Mouse (Mus musculus): ENCODE measurements around the gene Fundc2. TPM values are rescaled to one million over a fixed set of nuclear protein-coding genes. Genes with fewer than 3 reads are reported as not detected.

Fundc2 gene
- polyA plus RNA-seq (2015; fragmentation: Nextera tagmentation; extraction: Ambion mirVana) = 64.6 and 65.2 TPM in 2 replicates

DNA sequence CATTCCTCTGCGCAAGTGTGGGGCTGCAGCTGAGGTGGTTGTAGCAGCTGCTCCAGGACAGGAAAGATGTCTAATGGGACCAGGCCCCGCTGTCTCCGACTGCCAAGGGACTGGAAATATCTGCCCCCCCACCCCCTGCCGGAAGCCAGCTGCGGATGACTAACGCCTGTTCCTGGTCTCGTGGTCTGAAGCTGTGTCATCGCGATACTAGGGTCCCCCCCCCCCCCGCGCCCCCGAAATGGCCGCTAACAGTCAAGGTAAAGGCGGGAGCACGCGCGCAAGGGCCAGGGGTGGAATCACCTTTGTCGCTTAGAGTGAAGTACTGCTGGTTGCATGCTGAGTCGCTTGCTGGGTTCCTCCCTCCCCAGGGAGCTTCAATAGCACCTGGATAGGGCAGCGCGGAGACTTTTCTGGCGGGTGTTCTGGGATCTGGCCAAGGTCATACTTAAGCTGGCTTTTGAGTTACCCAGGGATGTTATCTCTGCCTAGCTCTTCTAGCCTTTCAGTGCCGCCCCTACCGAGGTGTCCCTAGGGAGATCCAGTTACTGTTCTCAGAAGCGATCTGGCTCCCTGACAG is at the start of gene Fundc2, which contains the start of gene F8:
TSS of gene Fundc2 (plus strand) at position 205 of the 577 bp plus-strand sequence.
TSS of gene F8 (minus strand) at position 421 of the 577 bp plus-strand sequence.
- 14% methylated on average over 22 of the region's 25 CpGs for WGBS
- ATAC-seq (ENCODE audit: insufficient number of reproducible peaks, low FRiP score, low TSS enrichment, low read depth) = peak; percentile 95
- Histone ChIP-seq H3K27me3 (no peaks in the 10 kb centered on the region), H3K9ac (peak within 1 kb of the TSS; percentile 31; the same call in 1 of the 2 replicates), H3K4me3 (replicated peaks) (peak within 1 kb of the TSS; percentile 56), H3K4me1 (no peaks in the 10 kb centered on the region), H3K4me2 (replicated peaks) (peak within 1 kb of the TSS; percentile 39), H3K9me3 (replicated peaks) (no peaks in the 10 kb centered on the region), H3K36me3 (no peaks in the 10 kb centered on the region), H3K27ac (replicated peaks) (0 out of 2 replicates have a peak within 1 kb of the TSS, but pooled peaks have one; percentile 51)

DNA sequence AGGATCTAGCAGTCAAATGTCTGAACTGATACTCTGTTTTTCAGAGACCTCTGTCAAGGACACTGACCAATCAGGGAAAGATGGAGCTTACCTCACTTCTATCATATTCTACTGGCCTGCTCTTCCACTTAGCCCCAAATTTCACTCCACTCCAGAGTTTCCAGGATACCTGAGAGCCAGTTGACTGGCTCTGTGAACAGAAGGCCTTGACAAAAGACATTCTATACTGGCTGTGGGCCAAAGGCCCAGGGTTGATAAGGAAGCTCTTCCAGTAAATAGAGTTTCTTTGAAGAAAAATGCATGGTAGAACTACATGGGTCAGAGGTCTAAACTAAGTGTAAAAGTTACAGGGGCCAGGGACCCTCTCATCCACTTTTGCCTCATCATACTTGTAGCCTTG is 12.0 kb upstream of the Fundc2 start:
- H3K4me3 ChIP-seq (replicated peaks) = no peak overlapping the region
- no peak overlapping the region for H3K27ac ChIP-seq (replicated peaks)
- no peaks in the 10 kb centered on the region for H3K36me3 ChIP-seq
- H3K27me3 ChIP-seq = no peaks in the 10 kb centered on the region
- no peak for ATAC-seq (ENCODE audit: insufficient number of reproducible peaks, low FRiP score, low TSS enrichment, low read depth)
- no peaks in the 10 kb centered on the region for H3K9me3 ChIP-seq (replicated peaks)
- no peak overlapping the region for H3K4me2 ChIP-seq (replicated peaks)
- H3K9ac ChIP-seq = no peak overlapping the region
- H3K4me1 ChIP-seq = no peaks in the 10 kb centered on the region

DNA sequence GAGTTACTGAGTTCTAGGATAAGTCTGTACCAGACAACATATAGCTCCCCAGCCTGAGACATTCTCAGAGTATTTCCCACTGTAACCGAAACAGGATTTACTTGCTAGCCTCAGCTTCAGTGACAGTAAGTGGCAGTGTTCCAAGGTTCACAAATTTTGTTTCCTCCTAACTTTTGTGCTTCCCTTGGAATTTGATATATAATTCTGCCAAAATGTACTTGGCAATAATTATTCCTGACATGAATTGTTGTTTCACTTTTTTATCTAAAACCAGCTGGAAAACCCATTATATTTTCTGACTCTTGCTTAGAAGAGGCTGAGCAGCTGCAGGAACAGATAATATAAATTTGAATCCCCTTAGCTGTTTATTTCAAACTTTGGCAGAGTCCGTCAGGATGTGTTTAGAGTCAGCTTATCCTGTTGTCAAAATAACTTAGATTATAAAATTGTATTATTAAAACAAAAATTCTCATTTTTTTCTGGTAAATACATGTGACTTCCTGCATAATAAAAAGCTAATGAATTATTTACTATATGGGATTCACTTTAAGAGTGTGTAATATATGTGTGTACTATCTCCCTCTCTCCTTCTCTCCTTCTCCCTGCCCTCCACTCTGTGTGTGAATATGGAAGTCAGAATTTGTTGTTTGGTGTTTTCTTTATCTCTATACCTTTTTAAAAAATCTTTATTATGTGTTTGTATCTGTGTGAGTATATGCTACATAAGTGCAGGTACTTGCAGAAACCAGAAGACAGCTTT is 9.4 kb upstream of the Fundc2 start:
- H3K27ac ChIP-seq (replicated peaks) = no peak overlapping the region
- ATAC-seq (ENCODE audit: insufficient number of reproducible peaks, low FRiP score, low TSS enrichment, low read depth) = no peak
- no peaks in the 10 kb centered on the region for H3K4me1 ChIP-seq
- H3K9ac ChIP-seq = no peak overlapping the region
- no peaks in the 10 kb centered on the region for H3K27me3 ChIP-seq
- WGBS = 61% methylated on average over 2 of the region's 2 CpGs
- no peaks in the 10 kb centered on the region for H3K36me3 ChIP-seq
- H3K4me2 ChIP-seq (replicated peaks) = no peak overlapping the region
- H3K9me3 ChIP-seq (replicated peaks) = no peaks in the 10 kb centered on the region
- no peak overlapping the region for H3K4me3 ChIP-seq (replicated peaks)

DNA sequence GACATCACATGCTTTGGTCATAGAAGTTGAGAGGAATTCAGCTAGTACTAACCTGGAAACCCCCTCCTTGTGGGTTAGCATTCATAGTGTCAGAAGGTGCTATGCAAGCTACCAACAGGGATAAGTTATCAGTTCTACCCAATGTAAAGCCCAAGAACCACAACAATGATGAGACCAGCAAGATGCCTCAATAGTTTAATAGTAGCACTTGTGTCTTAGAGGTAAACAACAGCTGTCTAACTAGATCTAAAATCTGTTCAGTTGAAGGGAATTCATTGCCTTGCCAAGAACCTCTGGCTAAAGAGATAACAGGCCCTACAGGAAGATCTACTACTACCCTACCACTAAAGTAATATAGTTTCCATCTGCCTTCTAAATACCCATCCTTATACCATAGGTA is 5.4 kb upstream of the Fundc2 start:
- Histone ChIP-seq H3K9me3 (replicated peaks) (no peaks in the 10 kb centered on the region), H3K36me3 (no peaks in the 10 kb centered on the region)
- ATAC-seq (ENCODE audit: insufficient number of reproducible peaks, low FRiP score, low TSS enrichment, low read depth) = no peak

DNA sequence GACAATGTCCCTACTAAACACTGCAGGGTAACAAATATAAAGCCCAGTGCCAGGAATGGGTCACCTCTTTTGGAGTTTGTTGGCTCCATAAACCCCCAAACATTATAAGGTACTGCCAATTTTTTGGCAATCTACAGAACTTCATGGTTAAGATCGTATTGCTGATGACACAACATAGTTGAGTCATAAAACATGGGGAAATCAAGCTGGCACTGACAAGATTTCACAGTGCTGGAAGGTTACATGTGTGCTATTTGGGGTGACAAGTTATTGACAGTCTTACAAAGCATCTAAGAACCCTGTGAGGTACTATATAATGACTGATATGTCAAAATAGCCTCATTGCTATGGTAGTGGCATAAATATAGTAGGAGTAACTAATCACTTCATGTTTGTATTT is 1.0 kb upstream of the Fundc2 start:
- Histone ChIP-seq H3K36me3 (no peaks in the 10 kb centered on the region), H3K9me3 (replicated peaks) (no peaks in the 10 kb centered on the region), H3K27ac (replicated peaks) (no peak overlapping the region), H3K4me3 (replicated peaks) (no peak overlapping the region), H3K4me2 (replicated peaks) (no peak overlapping the region), H3K9ac (no peak overlapping the region), H3K27me3 (no peaks in the 10 kb centered on the region), H3K4me1 (no peaks in the 10 kb centered on the region)
- ATAC-seq (ENCODE audit: insufficient number of reproducible peaks, low FRiP score, low TSS enrichment, low read depth) = no peak
- 82% methylated on average over 1 of the region's 1 CpGs for WGBS

More for the DNA sequence above, 5.4 kb upstream of the Fundc2 start:
- Histone ChIP-seq H3K9ac (no peak overlapping the region), H3K4me2 (replicated peaks) (no peak overlapping the region), H3K4me3 (replicated peaks) (no peak overlapping the region), H3K27me3 (no peaks in the 10 kb centered on the region), H3K27ac (replicated peaks) (no peak overlapping the region), H3K4me1 (no peaks in the 10 kb centered on the region)

DNA sequence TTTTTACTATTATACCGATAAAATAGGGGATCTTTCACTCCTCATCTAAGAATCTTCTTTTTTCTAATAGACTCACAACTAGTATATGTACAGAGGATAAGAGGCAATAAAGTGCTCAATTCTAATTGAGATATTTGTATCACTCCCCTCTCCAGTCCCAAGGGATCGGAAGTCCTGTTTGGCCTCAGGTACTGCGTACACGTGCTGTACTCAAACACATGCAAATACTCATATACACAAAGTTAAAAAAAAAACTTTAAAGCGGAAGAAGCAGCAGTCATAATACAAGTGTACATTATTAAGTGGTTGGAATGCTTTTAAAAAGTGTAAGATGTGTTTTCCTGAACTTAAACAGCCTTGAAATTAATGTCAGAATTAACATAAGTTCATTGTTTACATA is 500 bp upstream of the Fundc2 start:
- H3K9ac ChIP-seq = no peak overlapping the region
- H3K4me1 ChIP-seq = no peaks in the 10 kb centered on the region
- peak overlapping the region; percentile 39; the same call in 1 of the 2 replicates for H3K4me2 ChIP-seq (replicated peaks)
- no peaks in the 10 kb centered on the region for H3K9me3 ChIP-seq (replicated peaks)
- no peak overlapping the region for H3K27ac ChIP-seq (replicated peaks)
- H3K4me3 ChIP-seq (replicated peaks) = peak overlapping the region; percentile 56
- H3K36me3 ChIP-seq = no peaks in the 10 kb centered on the region
- no peak for ATAC-seq (ENCODE audit: insufficient number of reproducible peaks, low FRiP score, low TSS enrichment, low read depth)
- no peaks in the 10 kb centered on the region for H3K27me3 ChIP-seq
- WGBS = 60% methylated on average over 5 of the region's 5 CpGs

DNA sequence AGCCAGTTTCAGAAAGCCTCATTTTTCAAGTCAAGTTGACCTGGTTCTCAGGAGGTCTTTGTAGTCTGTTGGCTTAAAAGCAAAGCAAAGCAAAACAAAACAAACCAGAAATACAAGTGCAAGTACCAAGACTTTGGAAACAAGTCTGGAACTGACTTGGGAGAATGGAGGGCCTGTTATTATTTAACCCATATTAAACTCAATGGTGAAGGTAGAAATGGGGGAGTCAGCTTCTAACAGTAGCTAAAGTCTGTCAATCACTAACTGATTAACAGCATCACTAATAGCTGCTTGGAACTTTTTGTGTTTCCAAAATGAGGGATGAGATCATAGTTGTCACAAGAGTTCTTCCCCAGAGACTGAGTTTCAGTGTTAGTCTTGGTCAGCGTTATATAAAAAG is 17.3 kb downstream of the Fundc2 start:
- Histone ChIP-seq H3K36me3 (no peaks in the 10 kb centered on the region), H3K27ac (replicated peaks) (no peak overlapping the region), H3K4me2 (replicated peaks) (no peak overlapping the region), H3K4me1 (no peaks in the 10 kb centered on the region), H3K9me3 (replicated peaks) (no peaks in the 10 kb centered on the region), H3K27me3 (no peaks in the 10 kb centered on the region), H3K9ac (no peak overlapping the region), H3K4me3 (replicated peaks) (no peak overlapping the region)
- ATAC-seq (ENCODE audit: insufficient number of reproducible peaks, low FRiP score, low TSS enrichment, low read depth) = no peak
- 82% methylated on average over 1 of the region's 1 CpGs for WGBS

DNA sequence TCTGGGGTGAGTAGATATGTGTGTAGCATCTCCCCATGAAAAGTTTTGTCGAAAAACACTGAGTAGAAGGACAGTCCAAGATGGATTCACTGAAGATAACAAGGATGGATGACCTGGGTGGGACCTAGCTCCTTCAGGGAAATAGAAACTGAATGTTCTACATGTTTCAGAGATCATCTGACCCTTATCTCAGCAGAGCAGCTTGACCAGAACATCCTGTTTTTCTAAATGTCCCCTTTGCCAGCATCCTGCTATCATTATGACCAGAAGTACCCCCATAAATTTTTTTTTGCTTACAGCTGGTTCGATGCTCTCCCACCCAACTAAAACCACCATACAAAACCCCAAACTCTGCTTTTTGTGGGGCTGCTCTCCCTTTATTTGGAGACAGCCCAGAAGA is 20.5 kb downstream of the Fundc2 start:
- no peak for ATAC-seq (ENCODE audit: insufficient number of reproducible peaks, low FRiP score, low TSS enrichment, low read depth)
- no peak overlapping the region for H3K4me2 ChIP-seq (replicated peaks)
- no peak overlapping the region for H3K4me3 ChIP-seq (replicated peaks)
- H3K36me3 ChIP-seq = no peaks in the 10 kb centered on the region
- H3K9me3 ChIP-seq (replicated peaks) = no peaks in the 10 kb centered on the region
- no peaks in the 10 kb centered on the region for H3K4me1 ChIP-seq
- no peaks in the 10 kb centered on the region for H3K27me3 ChIP-seq
- WGBS = 69% methylated on average over 2 of the region's 2 CpGs
- H3K9ac ChIP-seq = no peak overlapping the region
- no peak overlapping the region for H3K27ac ChIP-seq (replicated peaks)

DNA sequence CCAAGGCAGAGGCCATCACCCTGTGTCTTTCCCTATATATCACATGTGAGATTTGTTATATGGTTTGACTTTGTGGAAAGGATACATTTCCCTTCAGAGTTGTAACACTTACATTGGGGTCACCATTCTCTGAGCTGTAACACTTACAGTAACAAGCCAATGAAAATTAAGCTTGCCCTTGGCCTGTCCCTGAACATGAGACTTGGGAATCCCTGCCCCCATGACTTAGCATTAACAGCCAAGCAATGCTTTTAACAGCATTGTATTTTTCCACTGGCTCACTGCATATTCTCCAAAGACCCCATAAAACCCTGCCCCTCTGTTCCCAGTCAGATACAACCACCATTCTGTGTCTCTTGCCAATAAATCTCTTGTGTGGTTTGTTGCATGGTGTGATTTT is 21.2 kb downstream of the Fundc2 start:
- ATAC-seq (ENCODE audit: insufficient number of reproducible peaks, low FRiP score, low TSS enrichment, low read depth) = no peak
- no peaks in the 10 kb centered on the region for H3K9me3 ChIP-seq (replicated peaks)
- H3K4me3 ChIP-seq (replicated peaks) = no peak overlapping the region
- H3K27ac ChIP-seq (replicated peaks) = no peak overlapping the region
- no peak overlapping the region for H3K4me2 ChIP-seq (replicated peaks)
- H3K27me3 ChIP-seq = no peaks in the 10 kb centered on the region
- H3K4me1 ChIP-seq = no peaks in the 10 kb centered on the region
- no peak overlapping the region for H3K9ac ChIP-seq
- H3K36me3 ChIP-seq = no peaks in the 10 kb centered on the region

DNA sequence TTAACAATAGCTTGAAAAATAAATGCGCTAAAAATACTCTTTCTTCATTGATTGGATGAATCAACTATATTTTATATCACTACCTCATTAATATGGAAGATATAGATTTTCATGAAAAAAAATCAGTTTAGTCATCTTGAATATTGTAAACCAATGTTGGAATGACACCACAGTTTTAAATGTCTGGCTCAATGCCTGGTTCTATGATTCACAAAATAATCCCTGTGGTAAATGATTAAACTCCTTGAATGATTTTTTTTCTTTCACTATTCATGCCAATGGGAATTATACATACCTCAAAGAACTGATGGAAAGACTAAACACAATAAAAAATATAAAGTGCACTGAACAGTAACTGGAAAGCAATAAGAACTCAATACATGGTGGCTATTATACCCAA is 27.5 kb downstream of the Fundc2 start:
- H3K4me2 ChIP-seq (replicated peaks) = no peak overlapping the region
- H3K4me1 ChIP-seq = no peaks in the 10 kb centered on the region
- H3K36me3 ChIP-seq = no peaks in the 10 kb centered on the region
- no peak overlapping the region for H3K4me3 ChIP-seq (replicated peaks)
- ATAC-seq (ENCODE audit: insufficient number of reproducible peaks, low FRiP score, low TSS enrichment, low read depth) = no peak
- H3K27me3 ChIP-seq = no peaks in the 10 kb centered on the region
- H3K9me3 ChIP-seq (replicated peaks) = no peaks in the 10 kb centered on the region
- H3K9ac ChIP-seq = no peak overlapping the region
- 90% methylated on average over 1 of the region's 1 CpGs for WGBS
- H3K27ac ChIP-seq (replicated peaks) = no peak overlapping the region

DNA sequence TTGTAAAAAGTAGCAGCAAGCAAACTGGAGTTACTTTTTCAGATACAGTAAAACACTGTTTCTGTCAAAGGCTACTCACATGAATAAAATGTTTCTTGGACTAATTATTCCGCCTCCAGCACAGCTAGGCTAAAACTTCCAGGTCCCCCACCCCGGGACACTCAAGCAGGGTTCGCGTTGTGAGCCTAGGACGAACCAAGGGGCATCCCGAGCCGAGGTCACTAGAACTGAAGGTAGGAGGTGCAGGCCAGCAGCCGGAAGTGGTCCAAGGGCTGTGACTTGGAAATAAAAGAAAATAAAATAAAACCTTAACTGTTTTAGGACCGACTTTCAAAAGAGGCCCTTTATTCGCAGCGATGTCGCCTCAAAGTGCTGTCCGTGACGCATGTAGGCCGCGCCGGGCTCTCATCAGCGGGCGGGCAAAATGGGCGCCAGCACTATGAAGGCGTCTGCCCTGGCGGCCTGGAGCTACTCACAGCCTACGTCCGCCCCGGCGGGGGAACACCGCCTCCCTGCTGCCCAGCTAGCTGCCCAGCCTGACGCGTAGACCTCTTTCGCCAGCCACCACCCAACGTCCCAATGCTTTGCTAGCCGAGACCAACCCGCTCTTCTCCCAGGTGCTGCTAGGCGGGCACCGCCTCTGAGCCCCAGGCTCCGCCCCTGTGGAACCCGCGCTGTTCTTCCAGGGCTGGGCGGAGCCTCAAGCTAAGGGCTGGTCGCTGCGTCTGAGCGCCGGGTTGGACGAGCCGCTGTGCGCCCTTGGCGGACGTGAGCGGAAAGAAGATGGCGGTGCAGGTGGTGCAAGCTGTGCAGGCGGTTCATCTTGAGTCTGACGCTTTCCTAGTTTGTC is 34.0 kb downstream of the Fundc2 start, which contains the start of the genes Cmc4, Mtcp1 and Brcc3:
TSS of gene Cmc4 (minus strand) at position 649 of the 850 bp plus-strand sequence.
TSS of gene Mtcp1 (minus strand) at position 653 of the 850 bp plus-strand sequence.
TSS of gene Brcc3 (plus strand) at position 693 of the 850 bp plus-strand sequence.
- ATAC-seq (ENCODE audit: insufficient number of reproducible peaks, low FRiP score, low TSS enrichment, low read depth) = peak; percentile 99
- no peaks in the 10 kb centered on the region for H3K36me3 ChIP-seq
- H3K27ac ChIP-seq (replicated peaks) = peak within 1 kb of the TSS; percentile 85
- peak within 1 kb of the TSS; percentile 45 for H3K9ac ChIP-seq
- 21% methylated on average over 49 of the region's 52 CpGs for WGBS
- no peaks in the 10 kb centered on the region for H3K9me3 ChIP-seq (replicated peaks)
- H3K27me3 ChIP-seq = no peaks in the 10 kb centered on the region
- H3K4me3 ChIP-seq (replicated peaks) = peak within 1 kb of the TSS; percentile 55
- no peaks in the 10 kb centered on the region for H3K4me1 ChIP-seq
- peak within 1 kb of the TSS; percentile 43 for H3K4me2 ChIP-seq (replicated peaks)

Data from embryonic facial prominence, embryonic 15.5 days (tissue).